Mouse (Mus musculus) kidney, postnatal 0 days (tissue): ENCODE data around the gene Emilin2. TPM values are rescaled to one million over a fixed set of nuclear protein-coding genes. Genes with fewer than 3 reads are reported as not detected.

ENCODE experiments used
- ATAC-seq: fragments of 200-750 bp; cut with Nextera tagmentation; replicated peaks from 2 replicates; pipeline ENCODE4 v1.8.0; 2017; ENCODE audit warnings: low read depth, moderate number of reproducible peaks, moderate TSS enrichment, moderate library complexity; ENCODE audit not compliant: low FRiP score
- DNase-seq: peaks from one replicate; pipeline ENCODE4 v3.0.0-alpha.2; 2016; ENCODE audit warnings: low spot score
- H3K27ac ChIP-seq: fragments of 300-500 bp; sonication (generic); 2 replicates; pipeline ENCODE4 v1.5.1; 2014; ENCODE audit warnings: mild to moderate bottlenecking
- H3K27me3 ChIP-seq: fragments of 300-500 bp; sonication (generic); 2 replicates; pipeline ENCODE4 v1.6.1; 2014; ENCODE audit warnings: low read length, mixed read lengths; ENCODE audit not compliant: insufficient read depth
- H3K36me3 ChIP-seq: fragments of 300-500 bp; sonication (generic); 2 replicates; pipeline ENCODE4 v1.6.1; 2014; ENCODE audit warnings: low read length, mixed read lengths; ENCODE audit not compliant: insufficient read depth
- H3K4me1 ChIP-seq: fragments of 300-500 bp; sonication (generic); replicated peaks from 2 replicates; pipeline ENCODE4 v1.6.1; 2014; ENCODE audit warnings: antibody characterized with exemption, low read length, mixed read lengths; ENCODE audit not compliant: insufficient read depth
- H3K4me2 ChIP-seq: fragments of 300-500 bp; sonication (generic); 2 replicates; pipeline ENCODE4 v1.6.1; 2014; ENCODE audit warnings: mild to moderate bottlenecking, low read length, moderate library complexity, mixed read lengths
- H3K4me3 ChIP-seq: fragments of 300-500 bp; sonication (generic); replicated peaks from 2 replicates; pipeline ENCODE4 v1.5.1; 2014; ENCODE audit warnings: low read depth, low read length
- H3K9ac ChIP-seq: fragments of 300-500 bp; sonication (generic); 2 replicates; pipeline ENCODE4 v1.6.1; 2014; ENCODE audit warnings: low read depth, low read length
- H3K9me3 ChIP-seq: fragments of 300-500 bp; sonication (generic); replicated peaks from 2 replicates; pipeline ENCODE4 v1.6.1; 2016; ENCODE audit warnings: low read length, inconsistent platforms, mixed read lengths
- CTCF ChIP-seq: IDR thresholded peaks from 2 replicates; pipeline ENCODE4 v1.5.1; 2016; ENCODE audit warnings: antibody characterized with exemption, low read depth, mild to moderate bottlenecking, moderate library complexity
- WGBS: fragments of 180-500 bp; shearing (Covaris S2); extraction: QIAGEN DNeasy Blood & Tissue Kit; methylation state at CpG from one replicate; pipeline ENCODE4 v1.1.7; 2014; 5-methylcytosine and 5-hydroxymethylcytosine counted together
- polyA plus RNA-seq: library from polyadenylated mRNA; unstranded; fragments of >200 nt; fragmentation: Nextera tagmentation; extraction: Ambion mirVana; gene quantifications from 2 replicates; pipeline ENCODE4 v1.2.1, GENCODE M21; 2015

Emilin2 gene
- polyA plus RNA-seq, 1 experiment from 2014 or later = 2.4 TPM

GRCm38 (mm10) chr17:71310486-71311339 is 1.1 kb downstream of the Emilin2 start:
- no peak for TF ChIP-seq CTCF
- Histone ChIP-seq H3K9ac (peak overlapping the region; percentile 57), H3K4me3 (peak overlapping the region; percentile 51), H3K4me2 (peak overlapping the region; percentile 99), H3K36me3 (no peaks in the 10 kb centered on the region), H3K27me3 (peaks cover 12% of the 10 kb centered on the region), H3K9me3 (no peaks in the 10 kb centered on the region), H3K27ac (no peak overlapping the region), H3K4me1 (no peaks in the 10 kb centered on the region; the same call in 1 of the 2 replicates)
- WGBS = under 1% methylated on average over 67 of the region's 67 CpGs
- DNase-seq = peak; percentile 55
- peak; percentile 47 for ATAC-seq

DNA sequence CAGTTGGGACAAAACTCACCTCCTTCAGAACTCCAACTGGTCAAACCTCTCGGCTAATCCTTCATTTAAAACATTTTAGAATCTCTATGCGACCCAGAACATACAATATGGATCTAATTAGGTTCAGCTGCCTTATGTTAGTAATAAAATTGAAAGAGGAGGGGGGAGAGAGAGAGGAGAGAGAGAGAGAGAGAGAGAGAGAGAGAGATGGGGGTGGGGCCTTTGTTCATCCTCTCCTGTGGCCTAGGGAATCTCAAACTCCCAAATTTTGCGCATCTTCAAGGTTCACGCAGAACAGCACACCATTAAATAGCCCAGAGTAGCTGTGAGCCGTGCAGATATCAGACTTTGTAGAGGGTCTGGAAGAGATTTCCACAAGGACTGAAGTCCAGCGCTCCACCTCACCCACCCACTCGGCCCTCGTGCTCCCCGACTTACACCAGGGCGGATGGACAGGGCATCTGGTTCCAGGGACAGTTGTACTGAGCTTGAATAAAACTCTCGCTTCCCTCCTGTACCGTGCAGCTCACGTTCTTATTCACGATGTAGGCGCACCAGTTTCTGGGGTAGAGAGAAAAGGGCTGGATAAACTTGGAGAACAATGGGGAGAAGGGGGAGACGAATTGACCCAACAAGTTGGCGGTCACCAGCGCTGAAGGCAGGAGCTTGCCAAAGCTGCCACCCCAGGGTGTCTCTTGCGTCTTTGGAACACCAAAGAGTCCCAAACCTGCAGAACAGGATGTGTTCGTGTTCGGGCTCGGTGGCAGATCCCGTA is 1.9 kb downstream of the Emilin2 start:
- WGBS = 9% methylated on average over 23 of the region's 23 CpGs
- Histone ChIP-seq H3K27me3 (peaks cover 12% of the 10 kb centered on the region), H3K9ac (peak overlapping the region; percentile 57)

GRCm38 (mm10) chr17:71309141-71309540 is 2.6 kb downstream of the Emilin2 start:
- no peak overlapping the region for H3K4me2 ChIP-seq

More for the DNA sequence above, 1.9 kb downstream of the Emilin2 start:
- ATAC-seq = no peak
- Histone ChIP-seq H3K9me3 (no peaks in the 10 kb centered on the region), H3K4me1 (no peaks in the 10 kb centered on the region; the same call in 1 of the 2 replicates), H3K4me2 (peak overlapping the region; percentile 99), H3K36me3 (no peaks in the 10 kb centered on the region), H3K4me3 (peak overlapping the region; percentile 51), H3K27ac (no peak overlapping the region)
- no peak for TF ChIP-seq CTCF
- no peak for DNase-seq

GRCm38 (mm10) chr17:71308296-71308695 is 3.5 kb downstream of the Emilin2 start:
- ATAC-seq = no peak
- H3K4me3 ChIP-seq = no peak overlapping the region
- WGBS = 87% methylated on average over 5 of the region's 5 CpGs
- H3K9me3 ChIP-seq = no peaks in the 10 kb centered on the region
- no peaks in the 10 kb centered on the region; the same call in 1 of the 2 replicates for H3K4me1 ChIP-seq
- no peak overlapping the region for H3K27ac ChIP-seq
- DNase-seq = no peak
- H3K4me2 ChIP-seq = no peak overlapping the region
- TF ChIP-seq CTCF = no peak
- H3K36me3 ChIP-seq = no peaks in the 10 kb centered on the region
- H3K9ac ChIP-seq = no peak overlapping the region
- H3K27me3 ChIP-seq = peaks cover 12% of the 10 kb centered on the region

More at GRCm38 (mm10) chr17:71309141-71309540, 2.6 kb downstream of the Emilin2 start:
- no peaks in the 10 kb centered on the region; the same call in 1 of the 2 replicates for H3K4me1 ChIP-seq
- ATAC-seq = no peak
- no peak for DNase-seq
- peaks cover 12% of the 10 kb centered on the region for H3K27me3 ChIP-seq
- H3K27ac ChIP-seq = no peak overlapping the region
- TF ChIP-seq CTCF = no peak
- H3K9me3 ChIP-seq = no peaks in the 10 kb centered on the region
- 52% methylated on average over 14 of the region's 14 CpGs for whole genome bisulfite sequencing
- H3K9ac ChIP-seq = no peak overlapping the region
- no peak overlapping the region for H3K4me3 ChIP-seq
- H3K36me3 ChIP-seq = no peaks in the 10 kb centered on the region

DNA sequence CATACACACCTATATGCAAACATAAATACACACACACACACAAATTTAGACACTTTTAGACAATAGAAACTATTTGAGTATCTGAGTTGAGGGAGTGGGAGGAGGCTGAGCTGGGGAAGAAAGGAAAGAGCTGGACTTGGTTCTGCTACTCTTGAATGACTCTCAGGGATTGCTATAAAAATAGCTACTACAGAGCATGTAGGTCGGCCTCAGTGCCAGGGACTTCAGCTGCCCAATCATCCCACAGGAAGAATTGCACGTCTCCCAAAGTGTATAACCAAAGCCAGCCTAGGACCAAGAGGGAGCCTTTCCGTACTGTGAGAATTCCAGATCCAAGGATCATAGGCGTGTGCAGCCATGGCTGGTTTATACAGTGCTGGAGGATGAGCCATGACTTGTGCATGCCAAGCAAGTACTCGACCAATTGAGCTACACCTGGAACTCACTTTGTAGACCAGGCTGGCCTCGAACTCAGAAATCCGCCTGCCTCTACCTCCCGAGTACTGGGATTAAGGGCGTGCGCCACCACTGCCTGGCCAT is 4.5 kb downstream of the Emilin2 start:
- ATAC-seq = no peak
- Histone ChIP-seq H3K27ac (no peak overlapping the region), H3K9ac (no peak overlapping the region), H3K4me2 (no peak overlapping the region), H3K9me3 (no peaks in the 10 kb centered on the region), H3K36me3 (no peaks in the 10 kb centered on the region), H3K4me3 (no peak overlapping the region), H3K4me1 (no peaks in the 10 kb centered on the region; the same call in 1 of the 2 replicates), H3K27me3 (peaks cover 12% of the 10 kb centered on the region)
- no peak for DNase-seq
- 82% methylated on average over 10 of the region's 10 CpGs for WGBS
- no peak for TF ChIP-seq CTCF

DNA sequence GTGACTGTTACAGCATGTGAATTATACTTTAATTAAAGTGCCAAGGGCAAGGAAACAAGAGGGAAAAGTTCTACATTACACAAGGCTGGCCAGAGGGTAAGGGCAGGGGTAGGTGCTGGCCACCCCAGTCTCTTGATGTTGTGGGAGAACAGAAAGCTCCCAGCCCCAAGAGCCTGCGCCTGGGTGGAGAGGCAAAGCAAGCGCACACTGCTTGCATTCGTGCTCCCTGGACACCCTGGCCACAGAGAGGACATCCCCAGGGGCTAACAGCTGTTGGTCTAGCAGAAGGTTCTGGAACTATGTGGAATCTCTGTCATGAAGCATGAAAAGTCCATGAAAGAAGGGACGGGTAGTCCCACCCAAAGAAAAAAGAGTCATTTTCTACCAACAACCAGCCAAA is 5.1 kb downstream of the Emilin2 start:
- H3K27ac ChIP-seq = no peak overlapping the region
- ATAC-seq = no peak
- peaks cover 7% of the 10 kb centered on the region for H3K27me3 ChIP-seq
- H3K4me1 ChIP-seq = no peaks in the 10 kb centered on the region; the same call in 1 of the 2 replicates
- H3K4me2 ChIP-seq = no peak overlapping the region
- no peak overlapping the region for H3K9ac ChIP-seq
- WGBS = 96% methylated on average over 4 of the region's 4 CpGs
- H3K9me3 ChIP-seq = no peaks in the 10 kb centered on the region
- H3K4me3 ChIP-seq = no peak overlapping the region
- no peaks in the 10 kb centered on the region for H3K36me3 ChIP-seq
- no peak for TF ChIP-seq CTCF
- no peak for DNase-seq
